Mouse (Mus musculus): ENCODE measurements around the gene Chd6. TPM values are rescaled to one million over a fixed set of nuclear protein-coding genes. Genes with fewer than 3 reads are reported as not detected.
"Not testable (repeated sequence)": the region's sequence is repeated elsewhere in the genome, so short reads cannot be mapped to it uniquely, and the experiment has no call there.

The Chd6 gene
- polyA plus RNA-seq, 1 experiment from 2014 or later, result 49.9 TPM

- no peak overlapping the region for H3K4me3 ChIP-seq
- H3K4me1 ChIP-seq, result no peaks in the 10 kb centered on the region
- no peak overlapping the region for H3K27ac ChIP-seq
- no peaks in the 10 kb centered on the region for H3K9me3 ChIP-seq
- no peaks in the 10 kb centered on the region for H3K27me3 ChIP-seq
- 83% methylated on average over 1 of the region's 1 CpGs for WGBS
- H3K4me2 ChIP-seq, result no peak overlapping the region
- H3K9ac ChIP-seq, result no peak overlapping the region
- peaks cover 82% of the 10 kb centered on the region for H3K36me3 ChIP-seq
- ATAC-seq (ENCODE audit: insufficient number of reproducible peaks, insufficient read depth, low FRiP score, low TSS enrichment, low read depth), result no peak
These were observed 131.6 kb downstream of the Chd6 start for GRCm38 (mm10) chr2:160977248-160977647.

- Histone ChIP-seq H3K4me2 (no peak overlapping the region), H3K27me3 (no peaks in the 10 kb centered on the region), H3K4me3 (no peak overlapping the region), H3K9ac (no peak overlapping the region), H3K36me3 (peaks cover 76% of the 10 kb centered on the region), H3K4me1 (no peaks in the 10 kb centered on the region), H3K9me3 (no peaks in the 10 kb centered on the region), H3K27ac (no peak overlapping the region)
- WGBS, result 82% methylated on average over 5 of the region's 5 CpGs
- ATAC-seq (ENCODE audit: insufficient number of reproducible peaks, insufficient read depth, low FRiP score, low TSS enrichment, low read depth), result no peak
These were observed 135.1 kb downstream of the Chd6 start for GRCm38 (mm10) chr2:160973648-160974215.

- Histone ChIP-seq H3K9me3 (no peaks in the 10 kb centered on the region), H3K4me3 (no peak overlapping the region), H3K4me1 (no peaks in the 10 kb centered on the region), H3K36me3 (peaks cover 76% of the 10 kb centered on the region), H3K4me2 (no peak overlapping the region), H3K9ac (no peak overlapping the region), H3K27me3 (no peaks in the 10 kb centered on the region), H3K27ac (no peak overlapping the region)
- ATAC-seq (ENCODE audit: insufficient number of reproducible peaks, insufficient read depth, low FRiP score, low TSS enrichment, low read depth), result no peak
- WGBS, result 94% methylated on average over 7 of the region's 7 CpGs
These were observed 136.6 kb downstream of the Chd6 start for GRCm38 (mm10) chr2:160972103-160972792.

GRCm38 (mm10) chr2:160962149-160962548 lies 146.7 kb downstream of the Chd6 start:
- H3K4me1 ChIP-seq, result no peaks in the 10 kb centered on the region
- WGBS, result 74% methylated on average over 1 of the region's 1 CpGs
- no peak overlapping the region for H3K4me2 ChIP-seq
- H3K4me3 ChIP-seq, result no peak overlapping the region
- no peak overlapping the region for H3K27ac ChIP-seq
- ATAC-seq (ENCODE audit: insufficient number of reproducible peaks, insufficient read depth, low FRiP score, low TSS enrichment, low read depth), result no peak
- no peak overlapping the region for H3K9ac ChIP-seq
- H3K36me3 ChIP-seq, result peaks cover 89% of the 10 kb centered on the region
- no peaks in the 10 kb centered on the region for H3K9me3 ChIP-seq
- H3K27me3 ChIP-seq, result no peaks in the 10 kb centered on the region

- Histone ChIP-seq H3K27ac (no peak overlapping the region), H3K36me3 (peaks cover 89% of the 10 kb centered on the region), H3K9me3 (no peaks in the 10 kb centered on the region), H3K27me3 (no peaks in the 10 kb centered on the region), H3K4me3 (no peak overlapping the region), H3K4me1 (peaks cover 6% of the 10 kb centered on the region), H3K9ac (no peak overlapping the region), H3K4me2 (no peak overlapping the region)
- 88% methylated on average over 6 of the region's 6 CpGs for WGBS
- no peak for ATAC-seq (ENCODE audit: insufficient number of reproducible peaks, insufficient read depth, low FRiP score, low TSS enrichment, low read depth)
These were observed 147.8 kb downstream of the Chd6 start for GRCm38 (mm10) chr2:160960956-160961646.

GRCm38 (mm10) chr2:160959901-160960300 lies 149.0 kb downstream of the Chd6 start:
- Histone ChIP-seq H3K4me1 (peaks cover 15% of the 10 kb centered on the region), H3K4me3 (no peak overlapping the region), H3K9ac (no peak overlapping the region), H3K36me3 (peaks cover 88% of the 10 kb centered on the region), H3K27ac (no peak overlapping the region), H3K27me3 (no peaks in the 10 kb centered on the region), H3K9me3 (no peaks in the 10 kb centered on the region), H3K4me2 (no peak overlapping the region)
- no peak for ATAC-seq (ENCODE audit: insufficient number of reproducible peaks, insufficient read depth, low FRiP score, low TSS enrichment, low read depth)
- 94% methylated on average over 5 of the region's 5 CpGs for WGBS

- Histone ChIP-seq H3K27me3 (no peaks in the 10 kb centered on the region), H3K36me3 (peaks cover 87% of the 10 kb centered on the region), H3K4me1 (peaks cover 27% of the 10 kb centered on the region), H3K4me2 (no peak overlapping the region), H3K27ac (no peak overlapping the region), H3K9me3 (no peaks in the 10 kb centered on the region), H3K9ac (no peak overlapping the region), H3K4me3 (no peak overlapping the region)
- WGBS, result 87% methylated on average over 5 of the region's 5 CpGs
- ATAC-seq (ENCODE audit: insufficient number of reproducible peaks, insufficient read depth, low FRiP score, low TSS enrichment, low read depth), result no peak
These were observed 150.1 kb downstream of the Chd6 start for GRCm38 (mm10) chr2:160958737-160959136.

- H3K4me3 ChIP-seq; H3K4me2 ChIP-seq; H3K27me3 ChIP-seq; H3K27ac ChIP-seq; ATAC-seq (ENCODE audit: insufficient number of reproducible peaks, insufficient read depth, low FRiP score, low TSS enrichment, low read depth); H3K9ac ChIP-seq; H3K9me3 ChIP-seq: not testable (repeated sequence)
- H3K4me1 ChIP-seq, result peaks cover 35% of the 10 kb centered on the region
- peaks cover 88% of the 10 kb centered on the region for H3K36me3 ChIP-seq
These were observed 151.1 kb downstream of the Chd6 start for GRCm38 (mm10) chr2:160957801-160958200.

- not testable (repeated sequence) for H3K27me3 ChIP-seq; H3K4me2 ChIP-seq; H3K4me3 ChIP-seq; H3K27ac ChIP-seq; ATAC-seq (ENCODE audit: insufficient number of reproducible peaks, insufficient read depth, low FRiP score, low TSS enrichment, low read depth); H3K9me3 ChIP-seq; H3K9ac ChIP-seq
- H3K36me3 ChIP-seq, result peaks cover 87% of the 10 kb centered on the region
- peaks cover 35% of the 10 kb centered on the region for H3K4me1 ChIP-seq
These were observed 151.6 kb downstream of the Chd6 start for GRCm38 (mm10) chr2:160957307-160957706.

GRCm38 (mm10) chr2:160955331-160955730 lies 153.5 kb downstream of the Chd6 start:
- Histone ChIP-seq H3K4me2 (no peak overlapping the region), H3K27me3 (no peaks in the 10 kb centered on the region), H3K36me3 (peaks cover 87% of the 10 kb centered on the region), H3K27ac (no peak overlapping the region), H3K4me1 (peaks cover 35% of the 10 kb centered on the region), H3K9ac (no peak overlapping the region), H3K9me3 (no peaks in the 10 kb centered on the region), H3K4me3 (no peak overlapping the region)
- no peak for ATAC-seq (ENCODE audit: insufficient number of reproducible peaks, insufficient read depth, low FRiP score, low TSS enrichment, low read depth)
- WGBS, result 46% methylated on average over 7 of the region's 7 CpGs

GRCm38 (mm10) chr2:160954541-160954940 lies 154.3 kb downstream of the Chd6 start:
- peaks cover 35% of the 10 kb centered on the region for H3K4me1 ChIP-seq
- H3K9me3 ChIP-seq, result no peaks in the 10 kb centered on the region
- peaks cover 88% of the 10 kb centered on the region for H3K36me3 ChIP-seq
- 82% methylated on average over 3 of the region's 3 CpGs for WGBS
- H3K27me3 ChIP-seq, result no peaks in the 10 kb centered on the region
- no peak overlapping the region for H3K9ac ChIP-seq
- no peak overlapping the region for H3K27ac ChIP-seq
- ATAC-seq (ENCODE audit: insufficient number of reproducible peaks, insufficient read depth, low FRiP score, low TSS enrichment, low read depth), result no peak
- no peak overlapping the region for H3K4me2 ChIP-seq
- no peak overlapping the region for H3K4me3 ChIP-seq

Data from embryonic facial prominence, embryonic 13.5 days (tissue).